Mouse (Mus musculus): ENCODE measurements at regions not wholly inside any gene's neighbourhood (a gene's known extent, or its start where the extent isn't known, plus 50 kb on each side); places are given as distances from the start of the nearest gene placed in this dataset.

- DNase-seq: peak; percentile 48 to 57
Measured at GRCm38 (mm10) chr6:18934362-18934761, 68.2 kb downstream of the Ankrd7 start.

- no peak for DNase-seq
Measured at GRCm38 (mm10) chr6:18946002-18946683, 80.0 kb downstream of the Ankrd7 start.

Data from adrenal gland, postnatal 36 days (tissue).